Mouse (Mus musculus): ENCODE measurements around the gene Thrap3.
"Not testable (repeated sequence)": the region's sequence is repeated elsewhere in the genome, so short reads cannot be mapped to it uniquely, and the experiment has no call there.

The Thrap3 gene

GRCm38 (mm10) chr4:126173800-126174199, 28.8 kb downstream of the Thrap3 start:
- in situ Hi-C loops (cut with MboI; ENCODE audit: unreplicated experiment in 2 of 2), result no loop called here

- in situ Hi-C loops (cut with MboI; ENCODE audit: unreplicated experiment in 2 of 2), result not testable (repeated sequence)
These were observed 31.8 kb downstream of the Thrap3 start for GRCm38 (mm10) chr4:126170737-126171136.

- in situ Hi-C loops (cut with MboI; ENCODE audit: unreplicated experiment in 2 of 2), result no loop called here
These were observed 33.7 kb downstream of the Thrap3 start for GRCm38 (mm10) chr4:126168851-126169250.

- in situ Hi-C loops (cut with MboI; ENCODE audit: unreplicated experiment in 2 of 2), result no loop called here
These were observed 36.5 kb downstream of the Thrap3 start for GRCm38 (mm10) chr4:126166084-126166483.

GRCm38 (mm10) chr4:126165092-126165491, 37.5 kb downstream of the Thrap3 start:
- in situ Hi-C loops (cut with MboI; ENCODE audit: unreplicated experiment in 2 of 2), result not testable (repeated sequence)

- in situ Hi-C loops (cut with MboI; ENCODE audit: unreplicated experiment in 2 of 2), result no loop called here
These were observed 38.9 kb downstream of the Thrap3 start for GRCm38 (mm10) chr4:126163685-126164084.

GRCm38 (mm10) chr4:126163067-126163659, 39.4 kb downstream of the Thrap3 start, which contains the start of gene Sh3d21:
Sh3d21 (minus strand) TSS chr4:126163491.
- in situ Hi-C loops (cut with MboI; ENCODE audit: unreplicated experiment in 2 of 2), result no loop called here

GRCm38 (mm10) chr4:126162544-126163066, 40.0 kb downstream of the Thrap3 start:
- in situ Hi-C loops (cut with MboI; ENCODE audit: unreplicated experiment in 2 of 2), result no loop called here

- in situ Hi-C loops (cut with MboI; ENCODE audit: unreplicated experiment in 2 of 2), result no loop called here
These were observed 40.6 kb downstream of the Thrap3 start for GRCm38 (mm10) chr4:126161986-126162385.

GRCm38 (mm10) chr4:126161456-126161855, 41.1 kb downstream of the Thrap3 start:
- in situ Hi-C loops (cut with MboI; ENCODE audit: unreplicated experiment in 2 of 2), result no loop called here

GRCm38 (mm10) chr4:126160981-126161380, 41.6 kb downstream of the Thrap3 start:
- in situ Hi-C loops (cut with MboI; ENCODE audit: unreplicated experiment in 2 of 2), result no loop called here

GRCm38 (mm10) chr4:126159455-126159854, 43.1 kb downstream of the Thrap3 start:
- in situ Hi-C loops (cut with MboI; ENCODE audit: unreplicated experiment in 2 of 2), result loop anchor here (5.0 to 10.0 kb wide), 2 partner anchors 72 to 75 kb away; no protein-coding TSS in a partner anchor

GRCm38 (mm10) chr4:126157562-126157961, 45.0 kb downstream of the Thrap3 start:
- in situ Hi-C loops (cut with MboI; ENCODE audit: unreplicated experiment in 2 of 2), result loop anchor here (5.0 to 10.0 kb wide), 2 partner anchors 70 to 73 kb away; no protein-coding TSS in a partner anchor

GRCm38 (mm10) chr4:126156617-126157016, 45.9 kb downstream of the Thrap3 start:
- in situ Hi-C loops (cut with MboI; ENCODE audit: unreplicated experiment in 2 of 2), result loop anchor here (5.0 to 10.0 kb wide), 2 partner anchors 69 to 72 kb away; no protein-coding TSS in a partner anchor

GRCm38 (mm10) chr4:126155869-126156268, 46.7 kb downstream of the Thrap3 start:
- in situ Hi-C loops (cut with MboI; ENCODE audit: unreplicated experiment in 2 of 2), result loop anchor here (5.0 to 10.0 kb wide), 2 partner anchors 69 to 71 kb away; no protein-coding TSS in a partner anchor

- in situ Hi-C loops (cut with MboI; ENCODE audit: unreplicated experiment in 2 of 2), result loop anchor here (5.0 to 10.0 kb wide), 2 partner anchors 68 to 70 kb away; no protein-coding TSS in a partner anchor
These were observed 47.4 kb downstream of the Thrap3 start for GRCm38 (mm10) chr4:126155183-126155582.

GRCm38 (mm10) chr4:126152864-126153263, 49.7 kb downstream of the Thrap3 start:
- in situ Hi-C loops (cut with MboI; ENCODE audit: unreplicated experiment in 2 of 2), result loop anchor here in 1 of 2 experiments (10.0 kb wide), 1 partner anchor 68 kb away; no protein-coding TSS in a partner anchor

GRCm38 (mm10) chr4:126151701-126152440, 50.7 kb downstream of the Thrap3 start:
- in situ Hi-C loops (cut with MboI; ENCODE audit: unreplicated experiment in 2 of 2), result loop anchor here in 1 of 2 experiments (10.0 kb wide), 1 partner anchor 67 kb away; no protein-coding TSS in a partner anchor

GRCm38 (mm10) chr4:126150949-126151320, 51.6 kb downstream of the Thrap3 start:
- in situ Hi-C loops (cut with MboI; ENCODE audit: unreplicated experiment in 2 of 2), result loop anchor here in 1 of 2 experiments (10.0 kb wide), 1 partner anchor 66 kb away; no protein-coding TSS in a partner anchor

- in situ Hi-C loops (cut with MboI; ENCODE audit: unreplicated experiment in 2 of 2), result loop anchor here in 1 of 2 experiments (10.0 kb wide), 1 partner anchor 66 kb away; no protein-coding TSS in a partner anchor
These were observed 52.1 kb downstream of the Thrap3 start for GRCm38 (mm10) chr4:126150297-126150948.

Measured in v-Abl transformed pro-B cells (cell line).